Mouse (Mus musculus): Measurements from ENCODE around the gene Csrp1. TPM values are rescaled to one million over a fixed set of nuclear protein-coding genes. Genes with fewer than 3 reads are reported as not detected.

Csrp1 gene
- polyA plus RNA-seq, 1 experiment from 2014 or later, result 17.7 TPM

- peak; percentile 77 for ATAC-seq (replicated peaks)
- Histone ChIP-seq H3K4me2 (replicated peaks) (peak overlapping the region; percentile 71), H3K4me1 (peaks cover 17% of the 10 kb centered on the region), H3K4me3 (peak overlapping the region; percentile 40), H3K27ac (replicated peaks) (no peak overlapping the region), H3K36me3 (no peaks in the 10 kb centered on the region), H3K27me3 (peaks cover 6% of the 10 kb centered on the region; the same call in 1 of the 2 replicates), H3K9ac (replicated peaks) (peak overlapping the region; percentile 32), H3K9me3 (no peaks in the 10 kb centered on the region)
- WGBS, result 2% methylated on average over 29 of the region's 29 CpGs
These were observed 20.7 kb upstream of the Csrp1 start for GRCm38 (mm10) chr1:135698996-135699705.

GRCm38 (mm10) chr1:135699892-135700291 lies 20.0 kb upstream of the Csrp1 start:
- no peaks in the 10 kb centered on the region for H3K9me3 ChIP-seq
- 60% methylated on average over 2 of the region's 2 CpGs for WGBS
- peaks cover 17% of the 10 kb centered on the region for H3K4me1 ChIP-seq
- no peak overlapping the region for H3K9ac ChIP-seq (replicated peaks)
- peaks cover 6% of the 10 kb centered on the region; the same call in 1 of the 2 replicates for H3K27me3 ChIP-seq
- ATAC-seq (replicated peaks), result no peak
- H3K27ac ChIP-seq (replicated peaks), result no peak overlapping the region
- H3K4me3 ChIP-seq, result no peak overlapping the region
- no peak overlapping the region for H3K4me2 ChIP-seq (replicated peaks)
- H3K36me3 ChIP-seq, result no peaks in the 10 kb centered on the region

- Histone ChIP-seq H3K4me1 (peaks cover 17% of the 10 kb centered on the region), H3K4me2 (replicated peaks) (no peak overlapping the region), H3K27ac (replicated peaks) (no peak overlapping the region), H3K9me3 (no peaks in the 10 kb centered on the region), H3K4me3 (no peak overlapping the region), H3K27me3 (peaks cover 6% of the 10 kb centered on the region; the same call in 1 of the 2 replicates), H3K9ac (replicated peaks) (no peak overlapping the region), H3K36me3 (no peaks in the 10 kb centered on the region)
- under 1% methylated on average over 7 of the region's 7 CpGs for WGBS
- peak; percentile 35; the same call in 1 of the 2 replicates for ATAC-seq (replicated peaks)
These were observed 19.3 kb upstream of the Csrp1 start for GRCm38 (mm10) chr1:135700605-135701004.

- no peaks in the 10 kb centered on the region for H3K36me3 ChIP-seq
- H3K4me1 ChIP-seq, result peaks cover 17% of the 10 kb centered on the region
- H3K9me3 ChIP-seq, result no peaks in the 10 kb centered on the region
- no peak overlapping the region for H3K9ac ChIP-seq (replicated peaks)
- no peak for ATAC-seq (replicated peaks)
- H3K4me3 ChIP-seq, result no peak overlapping the region
- no peak overlapping the region for H3K27ac ChIP-seq (replicated peaks)
- H3K4me2 ChIP-seq (replicated peaks), result no peak overlapping the region
- H3K27me3 ChIP-seq, result peaks cover 6% of the 10 kb centered on the region; the same call in 1 of the 2 replicates
- 59% methylated on average over 3 of the region's 3 CpGs for WGBS
These were observed 18.5 kb upstream of the Csrp1 start for GRCm38 (mm10) chr1:135701314-135701713.

- no peak overlapping the region for H3K27ac ChIP-seq (replicated peaks)
- no peak overlapping the region for H3K4me3 ChIP-seq
- H3K36me3 ChIP-seq, result no peaks in the 10 kb centered on the region
- peaks cover 17% of the 10 kb centered on the region for H3K4me1 ChIP-seq
- WGBS, result 76% methylated on average over 2 of the region's 2 CpGs
- H3K27me3 ChIP-seq, result peaks cover 6% of the 10 kb centered on the region; the same call in 1 of the 2 replicates
- H3K9ac ChIP-seq (replicated peaks), result no peak overlapping the region
- no peak overlapping the region for H3K4me2 ChIP-seq (replicated peaks)
- no peaks in the 10 kb centered on the region for H3K9me3 ChIP-seq
- no peak for ATAC-seq (replicated peaks)
These were observed 17.1 kb upstream of the Csrp1 start for GRCm38 (mm10) chr1:135702722-135703121.

GRCm38 (mm10) chr1:135704317-135704821 lies 15.5 kb upstream of the Csrp1 start:
- Histone ChIP-seq H3K4me2 (replicated peaks) (no peak overlapping the region), H3K36me3 (no peaks in the 10 kb centered on the region), H3K9me3 (no peaks in the 10 kb centered on the region), H3K27ac (replicated peaks) (no peak overlapping the region), H3K27me3 (no peaks in the 10 kb centered on the region), H3K4me3 (no peak overlapping the region), H3K9ac (replicated peaks) (no peak overlapping the region), H3K4me1 (peaks cover 3% of the 10 kb centered on the region)
- 68% methylated on average over 3 of the region's 3 CpGs for WGBS
- ATAC-seq (replicated peaks), result no peak

- ATAC-seq (replicated peaks), result no peak
- no peaks in the 10 kb centered on the region for H3K36me3 ChIP-seq
- no peak overlapping the region for H3K27ac ChIP-seq (replicated peaks)
- H3K9me3 ChIP-seq, result no peaks in the 10 kb centered on the region
- no peak overlapping the region for H3K4me2 ChIP-seq (replicated peaks)
- H3K27me3 ChIP-seq, result no peaks in the 10 kb centered on the region
- no peak overlapping the region for H3K4me3 ChIP-seq
- H3K4me1 ChIP-seq, result no peaks in the 10 kb centered on the region
- H3K9ac ChIP-seq (replicated peaks), result no peak overlapping the region
- 51% methylated on average over 4 of the region's 4 CpGs for WGBS
These were observed 11.5 kb upstream of the Csrp1 start for GRCm38 (mm10) chr1:135708369-135708768.

- no peaks in the 10 kb centered on the region for H3K36me3 ChIP-seq
- 65% methylated on average over 7 of the region's 7 CpGs for WGBS
These were observed 8.7 kb upstream of the Csrp1 start for GRCm38 (mm10) chr1:135711126-135711525.

GRCm38 (mm10) chr1:135714028-135714815 lies 5.6 kb upstream of the Csrp1 start:
- no peak overlapping the region for H3K4me2 ChIP-seq (replicated peaks)
- H3K9me3 ChIP-seq, result no peaks in the 10 kb centered on the region
- no peaks in the 10 kb centered on the region for H3K27me3 ChIP-seq
- H3K4me1 ChIP-seq, result no peaks in the 10 kb centered on the region
- no peak for ATAC-seq (replicated peaks)
- no peak overlapping the region for H3K27ac ChIP-seq (replicated peaks)
- no peaks in the 10 kb centered on the region for H3K36me3 ChIP-seq
- H3K4me3 ChIP-seq, result no peak overlapping the region
- 86% methylated on average over 9 of the region's 9 CpGs for WGBS
- H3K9ac ChIP-seq (replicated peaks), result no peak overlapping the region

More at GRCm38 (mm10) chr1:135711126-135711525, 8.7 kb upstream of the Csrp1 start:
- no peaks in the 10 kb centered on the region for H3K9me3 ChIP-seq
- H3K27me3 ChIP-seq, result no peaks in the 10 kb centered on the region
- no peak overlapping the region for H3K9ac ChIP-seq (replicated peaks)
- no peak overlapping the region for H3K27ac ChIP-seq (replicated peaks)
- no peaks in the 10 kb centered on the region for H3K4me1 ChIP-seq
- no peak overlapping the region for H3K4me3 ChIP-seq
- ATAC-seq (replicated peaks), result no peak
- no peak overlapping the region for H3K4me2 ChIP-seq (replicated peaks)

GRCm38 (mm10) chr1:135714901-135715609 lies 4.8 kb upstream of the Csrp1 start:
- no peak for ATAC-seq (replicated peaks)
- H3K27ac ChIP-seq (replicated peaks), result no peak overlapping the region
- H3K9ac ChIP-seq (replicated peaks), result no peak overlapping the region
- no peaks in the 10 kb centered on the region for H3K27me3 ChIP-seq
- no peaks in the 10 kb centered on the region for H3K36me3 ChIP-seq
- H3K4me2 ChIP-seq (replicated peaks), result no peak overlapping the region
- 72% methylated on average over 3 of the region's 3 CpGs for WGBS
- peaks cover 4% of the 10 kb centered on the region; the same call in 1 of the 2 replicates for H3K4me1 ChIP-seq
- H3K9me3 ChIP-seq, result no peaks in the 10 kb centered on the region
- no peak overlapping the region for H3K4me3 ChIP-seq

- H3K4me1 ChIP-seq, result peaks cover 4% of the 10 kb centered on the region; the same call in 1 of the 2 replicates
- H3K9ac ChIP-seq (replicated peaks), result no peak overlapping the region
- no peak overlapping the region for H3K27ac ChIP-seq (replicated peaks)
- ATAC-seq (replicated peaks), result peak; percentile 72
- no peaks in the 10 kb centered on the region for H3K9me3 ChIP-seq
- H3K4me3 ChIP-seq, result no peak overlapping the region
- H3K27me3 ChIP-seq, result no peaks in the 10 kb centered on the region
- H3K36me3 ChIP-seq, result no peaks in the 10 kb centered on the region
- 18% methylated on average over 9 of the region's 9 CpGs for WGBS
- no peak overlapping the region for H3K4me2 ChIP-seq (replicated peaks)
These were observed 375 bp upstream of the Csrp1 start for GRCm38 (mm10) chr1:135719486-135719885.
